Mouse (Mus musculus) forebrain, embryonic 13.5 days (tissue): ENCODE measurements around the gene Zfp952. TPM values are rescaled to one million over a fixed set of nuclear protein-coding genes. Genes with fewer than 3 reads are reported as not detected.

Experiments
- ATAC-seq: fragments of 200-750 bp; cut with Nextera tagmentation; 2 replicates; pipeline ENCODE4 v1.8.0; 2017
- H3K27ac ChIP-seq: fragments of 300-500 bp; sonication (generic); 2 replicates; pipeline ENCODE4 v1.5.1; 2015; ENCODE audit warnings: inconsistent platforms, mild to moderate bottlenecking, moderate library complexity
- H3K27me3 ChIP-seq: fragments of 300-500 bp; sonication (generic); 2 replicates; pipeline ENCODE4 v1.6.1; 2015; ENCODE audit warnings: mild to moderate bottlenecking, inconsistent platforms
- H3K36me3 ChIP-seq: fragments of 300-500 bp; sonication (generic); 2 replicates; pipeline ENCODE4 v1.6.1; 2015; ENCODE audit warnings: mild to moderate bottlenecking, inconsistent platforms; ENCODE audit not compliant: poor library complexity, severe bottlenecking
- H3K4me1 ChIP-seq: fragments of 300-500 bp; sonication (generic); 2 replicates; pipeline ENCODE4 v1.6.1; 2015; ENCODE audit warnings: inconsistent platforms
- H3K4me2 ChIP-seq: fragments of 300-500 bp; sonication (generic); 2 replicates; pipeline ENCODE4 v1.6.1; 2015; ENCODE audit warnings: inconsistent platforms, mild to moderate bottlenecking, moderate library complexity
- H3K4me3 ChIP-seq: fragments of 300-500 bp; sonication (generic); 2 replicates; pipeline ENCODE4 v1.5.1; 2015; ENCODE audit warnings: mild to moderate bottlenecking, inconsistent platforms
- H3K9ac ChIP-seq: fragments of 300-500 bp; sonication (generic); 2 replicates; pipeline ENCODE4 v1.6.1; 2015; ENCODE audit warnings: mild to moderate bottlenecking, inconsistent platforms
- H3K9me3 ChIP-seq: fragments of 300-500 bp; sonication (generic); replicated peaks from 2 replicates; pipeline ENCODE4 v1.6.1; 2016; ENCODE audit warnings: inconsistent platforms
- WGBS: fragments of 180-500 bp; shearing (Covaris S2); methylation state at CpG from one replicate; pipeline ENCODE4 v1.1.7; 2015; 5-methylcytosine and 5-hydroxymethylcytosine counted together
- polyA plus RNA-seq: library from polyadenylated mRNA; unstranded; fragments of >200 nt; fragmentation: Nextera tagmentation; extraction: Ambion mirVana; gene quantifications from 2 replicates; pipeline ENCODE4 v1.2.1, GENCODE M21; 2015

Zfp952 gene
- polyA plus RNA-seq: 19.1 and 20.4 TPM in 2 replicates

DNA sequence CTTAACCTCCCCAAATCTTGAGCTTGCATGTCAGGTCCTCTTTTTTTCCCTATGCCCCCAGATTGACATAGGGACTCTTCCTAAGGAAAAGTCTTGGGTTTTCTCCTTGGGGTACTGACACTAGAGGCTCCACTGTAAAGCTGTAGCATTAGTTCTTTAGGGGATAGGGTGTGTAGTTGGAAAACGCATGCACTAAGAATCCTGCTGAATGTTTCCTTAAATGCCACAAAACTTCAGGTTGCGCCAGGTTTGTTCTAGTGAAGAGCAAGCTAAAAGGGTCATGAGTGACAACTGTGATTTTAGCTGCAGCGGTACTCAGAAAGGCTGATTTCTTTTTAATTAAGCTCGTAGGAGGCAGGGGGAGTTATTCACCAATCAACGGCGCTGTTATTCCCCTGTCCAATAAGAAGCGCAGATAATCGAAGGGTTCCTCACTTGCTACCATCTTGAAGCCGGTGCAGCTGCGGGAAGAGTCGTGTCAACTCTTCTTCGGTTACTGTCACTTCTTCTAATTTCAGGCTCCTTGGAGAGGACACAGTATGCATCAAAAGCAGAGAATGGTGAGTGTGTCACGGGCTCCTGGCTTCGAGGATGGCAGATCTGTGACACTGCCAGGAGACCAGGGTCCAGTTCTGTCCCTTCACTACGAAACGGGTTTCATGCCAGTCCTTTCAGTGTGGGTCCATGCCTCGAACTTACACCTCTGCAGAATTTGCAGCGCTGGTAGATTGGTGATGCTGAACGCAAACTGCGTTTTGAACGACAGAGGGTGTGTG is at the start of gene Zfp952:
TSS of gene Zfp952 (plus strand) at position 431 of the 776 bp plus-strand sequence.
- Histone ChIP-seq H3K27ac (peak within 1 kb of the TSS; percentile 66), H3K4me3 (peak within 1 kb of the TSS; percentile 79), H3K9me3 (no peaks in the 10 kb centered on the region), H3K36me3 (peaks cover 26% of the 10 kb centered on the region), H3K9ac (peak within 1 kb of the TSS; percentile 80), H3K4me1 (peaks cover 15% of the 10 kb centered on the region), H3K4me2 (peak within 1 kb of the TSS; percentile 84), H3K27me3 (no peaks in the 10 kb centered on the region)
- ATAC-seq: peak; percentile 98
- 1% methylated on average over 21 of the region's 21 CpGs for whole genome bisulfite sequencing

DNA sequence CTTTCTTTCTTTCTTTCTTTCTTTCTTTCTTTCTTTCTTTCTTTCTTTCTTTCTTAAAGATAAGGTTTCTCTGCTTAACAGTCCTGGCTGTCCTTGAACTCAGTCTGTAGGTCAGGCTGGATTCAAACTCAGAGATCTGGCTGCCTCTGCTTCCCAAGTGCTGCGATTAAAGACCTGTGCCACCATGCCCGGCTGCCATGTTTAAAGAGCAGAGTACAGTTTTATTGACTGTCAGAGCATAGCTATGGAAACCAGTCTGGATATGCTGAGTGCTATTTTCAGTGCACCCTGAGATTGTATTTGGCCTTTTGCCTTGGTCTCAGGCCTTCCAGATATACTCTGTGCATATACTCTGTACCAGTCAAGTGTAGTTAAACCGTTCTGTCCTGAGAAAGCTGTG is 49.3 kb upstream of the Zfp952 start:
- WGBS: 87% methylated on average over 3 of the region's 3 CpGs
- H3K4me3 ChIP-seq: no peak overlapping the region

DNA sequence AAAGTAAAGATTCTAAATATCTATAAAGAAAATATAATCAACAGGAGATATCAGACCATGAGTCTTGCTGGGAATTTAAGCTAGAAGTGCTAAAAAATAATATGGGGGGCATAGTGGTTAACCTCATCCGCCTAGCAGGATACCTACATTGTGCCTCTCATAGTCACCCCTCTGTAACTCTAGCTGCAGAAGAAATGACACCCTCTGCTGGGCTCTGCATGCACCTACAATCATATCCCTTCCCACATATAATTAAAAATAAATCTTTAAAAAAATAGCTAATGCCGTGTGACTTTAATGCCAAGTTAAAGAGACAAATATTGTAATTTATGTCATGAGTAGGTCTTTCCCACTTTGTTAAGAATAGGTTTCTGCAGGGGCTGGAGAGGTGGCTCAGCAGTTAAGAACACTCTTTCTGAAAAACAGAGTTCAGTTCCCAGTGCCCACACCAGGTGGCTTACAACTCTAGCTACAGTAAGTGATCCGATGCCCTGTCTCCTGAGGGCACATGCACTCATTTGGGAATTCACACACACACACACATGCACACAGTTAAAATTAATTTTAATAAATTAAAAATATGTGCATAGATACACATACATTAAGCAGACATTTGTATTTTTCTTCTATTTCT is 48.4 kb upstream of the Zfp952 start:
- ATAC-seq: no peak
- 70% methylated on average over 3 of the region's 3 CpGs for whole genome bisulfite sequencing
- Histone ChIP-seq H3K9ac (no peak overlapping the region), H3K36me3 (no peaks in the 10 kb centered on the region), H3K27ac (no peak overlapping the region), H3K4me2 (no peak overlapping the region), H3K9me3 (no peaks in the 10 kb centered on the region), H3K4me1 (peaks cover 12% of the 10 kb centered on the region), H3K27me3 (no peaks in the 10 kb centered on the region), H3K4me3 (no peak overlapping the region)

More for the DNA sequence above, 49.3 kb upstream of the Zfp952 start:
- H3K4me2 ChIP-seq: no peak overlapping the region
- H3K27me3 ChIP-seq: no peaks in the 10 kb centered on the region
- H3K9me3 ChIP-seq: no peaks in the 10 kb centered on the region
- no peaks in the 10 kb centered on the region for H3K36me3 ChIP-seq
- no peak overlapping the region for H3K27ac ChIP-seq
- H3K9ac ChIP-seq: no peak overlapping the region
- no peak for ATAC-seq
- peaks cover 12% of the 10 kb centered on the region for H3K4me1 ChIP-seq

DNA sequence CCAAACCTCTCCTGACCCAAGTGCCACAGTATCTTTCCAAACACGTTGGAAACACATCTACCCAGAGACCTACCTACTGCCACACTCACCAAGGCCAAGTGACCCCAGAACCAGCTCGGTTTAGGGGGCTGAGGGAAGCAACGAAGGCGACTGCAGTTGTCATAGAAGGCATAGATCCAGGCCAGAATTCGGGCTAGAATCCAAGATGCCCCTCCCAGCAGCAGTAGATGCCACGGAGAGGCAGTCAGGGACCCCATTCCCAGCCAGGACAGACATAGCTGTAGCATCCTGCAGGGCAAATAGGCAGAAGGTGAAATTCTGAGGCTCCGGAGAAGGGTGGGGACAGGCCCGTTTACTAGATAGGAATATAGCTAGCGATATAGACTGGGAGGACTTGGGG is 46.2 kb upstream of the Zfp952 start:
- WGBS: 71% methylated on average over 9 of the region's 9 CpGs
- no peaks in the 10 kb centered on the region for H3K36me3 ChIP-seq
- H3K27me3 ChIP-seq: no peaks in the 10 kb centered on the region
- no peak overlapping the region for H3K27ac ChIP-seq
- peak overlapping the region; percentile 55 for H3K9ac ChIP-seq
- peaks cover 12% of the 10 kb centered on the region for H3K4me1 ChIP-seq
- ATAC-seq: no peak
- peak overlapping the region; percentile 47 for H3K4me3 ChIP-seq
- peak overlapping the region; percentile 68 for H3K4me2 ChIP-seq
- no peaks in the 10 kb centered on the region for H3K9me3 ChIP-seq

DNA sequence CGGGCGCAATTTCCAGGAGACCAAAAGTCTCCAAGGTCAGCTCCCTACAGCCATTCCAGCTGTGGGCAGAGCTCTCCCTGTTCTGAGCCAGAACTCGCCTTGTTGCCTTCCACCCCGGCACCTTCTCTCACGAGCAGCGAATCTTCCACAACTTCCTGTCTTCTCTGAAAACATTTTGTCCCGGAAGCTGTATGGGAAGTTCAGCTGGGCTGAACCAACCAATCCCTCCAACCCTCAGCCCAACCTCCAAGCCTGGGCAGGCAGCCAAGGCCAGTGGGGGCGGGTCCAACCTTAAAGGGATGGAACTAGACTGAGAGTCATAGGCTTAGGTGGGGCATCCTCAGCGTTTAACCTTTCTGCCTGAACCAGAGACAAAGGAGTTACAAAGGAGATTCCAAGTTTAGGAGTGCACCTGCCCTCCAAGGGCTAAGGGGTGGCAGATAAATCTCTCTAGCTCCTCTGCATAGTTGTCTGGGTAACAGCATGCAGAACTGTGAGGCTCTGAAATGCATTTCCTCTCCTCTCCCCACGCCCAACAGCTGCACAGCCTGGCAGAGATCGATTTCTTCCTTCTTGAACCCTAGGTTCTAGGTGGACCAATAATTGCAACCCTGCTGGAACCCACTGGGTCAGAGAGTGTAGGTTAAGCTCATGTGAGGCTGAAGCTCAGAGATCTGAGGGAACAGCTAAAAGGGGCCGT is 45.6 kb upstream of the Zfp952 start, which contains the start of gene Cyp4f13:
TSS of gene Cyp4f13 (minus strand) at position 188 of the 700 bp plus-strand sequence.
- peak within 1 kb of the TSS; percentile 55 for H3K9ac ChIP-seq
- no peaks in the 10 kb centered on the region for H3K27me3 ChIP-seq
- H3K4me2 ChIP-seq: peak within 1 kb of the TSS; percentile 68
- WGBS: 49% methylated on average over 12 of the region's 12 CpGs
- peak; percentile 95 for ATAC-seq
- H3K4me3 ChIP-seq: peak within 1 kb of the TSS; percentile 47
- H3K9me3 ChIP-seq: no peaks in the 10 kb centered on the region
- H3K27ac ChIP-seq: no peak within 1 kb of the TSS
- H3K36me3 ChIP-seq: no peaks in the 10 kb centered on the region
- peaks cover 12% of the 10 kb centered on the region for H3K4me1 ChIP-seq

DNA sequence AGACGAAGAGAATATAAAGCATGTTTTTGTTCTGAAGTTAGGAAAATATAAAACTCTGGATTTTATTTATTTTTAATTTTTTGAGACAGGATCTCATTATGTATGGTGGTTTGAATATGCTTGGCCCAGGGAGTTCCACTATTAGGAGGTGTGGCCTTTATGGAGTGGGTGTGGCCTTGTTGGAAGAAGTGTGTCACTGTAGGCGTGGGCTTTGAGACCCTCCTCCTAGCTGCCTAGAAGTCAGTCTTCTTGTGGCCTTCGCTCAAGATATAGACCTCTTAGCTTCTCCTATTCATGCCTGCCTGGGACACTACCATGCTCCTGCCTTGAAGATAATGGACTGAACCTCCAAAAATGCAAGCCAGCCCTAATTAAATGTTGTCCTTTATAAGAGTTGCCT is 42.8 kb upstream of the Zfp952 start:
- no peaks in the 10 kb centered on the region for H3K27me3 ChIP-seq
- peaks cover 12% of the 10 kb centered on the region for H3K4me1 ChIP-seq
- WGBS: 81% methylated on average over 3 of the region's 3 CpGs
- no peak overlapping the region for H3K9ac ChIP-seq
- H3K4me2 ChIP-seq: no peak overlapping the region
- no peak overlapping the region for H3K4me3 ChIP-seq
- no peaks in the 10 kb centered on the region for H3K9me3 ChIP-seq
- no peak for ATAC-seq
- no peaks in the 10 kb centered on the region for H3K36me3 ChIP-seq
- no peak overlapping the region for H3K27ac ChIP-seq

DNA sequence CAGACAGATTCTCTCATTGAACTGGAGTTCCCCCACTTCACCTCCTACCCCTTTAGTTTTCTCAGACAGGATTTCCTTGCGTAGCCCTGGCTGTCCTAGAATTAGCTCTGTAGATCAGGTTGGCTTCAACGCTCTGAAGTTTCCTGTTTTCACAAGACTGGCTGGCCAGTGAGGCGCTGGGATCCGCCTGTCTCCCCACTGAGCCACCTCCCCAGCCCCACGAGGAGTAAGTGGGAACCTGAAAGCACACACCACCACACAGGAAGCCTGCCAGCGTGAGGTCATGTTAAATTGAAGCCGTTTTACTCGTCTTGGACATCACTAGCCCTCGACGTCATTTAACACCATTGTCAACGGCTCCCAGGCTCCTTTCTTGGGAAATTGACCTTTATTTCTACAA is 41.9 kb upstream of the Zfp952 start:
- Histone ChIP-seq H3K4me2 (no peak overlapping the region), H3K27ac (no peak overlapping the region), H3K9me3 (no peaks in the 10 kb centered on the region), H3K4me1 (peaks cover 12% of the 10 kb centered on the region), H3K4me3 (no peak overlapping the region), H3K9ac (no peak overlapping the region), H3K27me3 (no peaks in the 10 kb centered on the region), H3K36me3 (no peaks in the 10 kb centered on the region)
- WGBS: 84% methylated on average over 11 of the region's 11 CpGs
- no peak for ATAC-seq

DNA sequence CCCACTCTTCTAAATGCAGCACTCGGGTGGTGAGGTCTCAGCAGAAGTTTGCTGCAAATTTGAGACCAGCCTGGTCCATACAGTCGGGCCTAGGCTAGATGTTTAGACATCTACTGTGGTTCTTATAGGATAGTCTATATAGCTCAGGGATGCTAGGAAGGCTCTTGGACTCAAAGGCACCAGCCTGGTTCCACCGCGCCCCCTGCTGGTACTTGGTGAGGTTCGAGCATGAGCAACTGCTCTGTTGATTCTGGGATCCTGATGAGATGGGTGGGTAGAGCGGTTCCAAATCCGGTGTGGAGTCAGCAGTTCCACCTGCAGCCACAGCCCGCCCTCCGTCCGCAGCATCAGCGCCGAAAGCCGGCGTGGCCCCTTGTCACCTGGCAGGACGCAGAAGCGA is 41.5 kb upstream of the Zfp952 start:
- Histone ChIP-seq H3K9ac (no peak overlapping the region), H3K4me1 (peaks cover 10% of the 10 kb centered on the region), H3K36me3 (no peaks in the 10 kb centered on the region), H3K27me3 (no peaks in the 10 kb centered on the region), H3K4me2 (peak overlapping the region; percentile 17; the same call in 1 of the 2 replicates), H3K9me3 (no peaks in the 10 kb centered on the region), H3K27ac (no peak overlapping the region), H3K4me3 (no peak overlapping the region)
- 35% methylated on average over 16 of the region's 16 CpGs for WGBS
- no peak for ATAC-seq

DNA sequence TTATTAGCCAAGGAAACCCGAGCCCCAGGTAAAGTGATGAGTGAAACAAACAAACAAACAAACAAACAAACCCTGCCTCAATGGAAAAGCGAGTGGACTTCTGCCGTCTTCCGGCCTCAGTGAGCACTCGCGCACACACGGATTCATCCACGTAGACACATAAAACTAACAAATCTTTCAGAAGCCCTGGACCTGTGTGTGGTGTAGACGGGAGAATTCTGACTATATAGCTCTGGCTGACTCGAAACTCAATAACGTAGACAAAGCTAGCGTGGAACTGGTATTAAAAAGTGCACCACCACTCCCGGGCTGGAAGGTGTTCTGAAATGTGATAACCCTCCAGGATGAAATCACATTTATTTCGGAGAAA is 27.7 kb upstream of the Zfp952 start:
- Histone ChIP-seq H3K4me2 (peak overlapping the region; percentile 83), H3K36me3 (no peaks in the 10 kb centered on the region), H3K9ac (peak overlapping the region; percentile 78), H3K4me3 (peak overlapping the region; percentile 84), H3K27ac (no peak overlapping the region), H3K9me3 (no peaks in the 10 kb centered on the region), H3K27me3 (no peaks in the 10 kb centered on the region), H3K4me1 (peaks cover 17% of the 10 kb centered on the region)
- ATAC-seq: peak; percentile 73
- WGBS: 0% methylated on average over 14 of the region's 14 CpGs

DNA sequence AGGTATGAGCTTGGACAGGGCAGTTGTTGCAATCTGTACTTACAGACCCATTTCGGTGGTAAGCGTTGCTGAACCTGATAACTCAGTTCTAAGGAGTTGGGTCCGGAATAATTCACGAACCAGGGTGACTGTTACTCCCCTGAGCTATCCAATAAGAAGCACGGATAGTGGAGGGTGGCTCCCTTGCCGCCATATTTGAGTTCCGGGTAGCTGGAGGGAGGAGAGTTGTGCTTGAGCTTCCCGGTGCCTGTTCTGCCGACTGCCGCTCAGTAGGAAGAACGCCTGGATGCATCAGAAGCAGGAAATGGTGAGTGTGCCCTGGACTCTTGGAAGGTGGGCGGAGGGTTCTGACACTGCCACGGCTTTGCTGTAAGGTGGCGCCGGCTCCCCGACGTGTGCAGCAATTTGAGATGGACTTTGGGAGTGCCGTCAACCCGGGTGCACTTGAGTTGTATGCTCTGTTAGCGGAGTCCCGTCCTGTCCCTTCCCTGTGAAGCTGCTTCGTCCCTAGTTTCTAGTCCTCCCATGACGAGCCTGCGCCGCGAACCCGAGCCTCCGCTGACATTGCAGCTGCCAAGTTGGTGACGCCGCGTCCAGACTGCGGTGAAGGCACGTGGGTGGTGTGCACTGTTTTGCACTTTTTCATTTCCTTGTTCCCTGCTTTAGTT is 27.2 kb upstream of the Zfp952 start, which contains the start of gene Zfp472:
TSS of gene Zfp472 (plus strand) at position 192 of the 668 bp plus-strand sequence.
- H3K36me3 ChIP-seq: no peaks in the 10 kb centered on the region
- peaks cover 17% of the 10 kb centered on the region for H3K4me1 ChIP-seq
- peak within 1 kb of the TSS; percentile 84 for H3K4me3 ChIP-seq
- WGBS: under 1% methylated on average over 33 of the region's 33 CpGs
- H3K4me2 ChIP-seq: peak within 1 kb of the TSS; percentile 83
- H3K9ac ChIP-seq: peak within 1 kb of the TSS; percentile 78
- ATAC-seq: peak; percentile 100
- H3K27me3 ChIP-seq: no peaks in the 10 kb centered on the region
- no peaks in the 10 kb centered on the region for H3K9me3 ChIP-seq
- peak within 1 kb of the TSS; percentile 72 for H3K27ac ChIP-seq

DNA sequence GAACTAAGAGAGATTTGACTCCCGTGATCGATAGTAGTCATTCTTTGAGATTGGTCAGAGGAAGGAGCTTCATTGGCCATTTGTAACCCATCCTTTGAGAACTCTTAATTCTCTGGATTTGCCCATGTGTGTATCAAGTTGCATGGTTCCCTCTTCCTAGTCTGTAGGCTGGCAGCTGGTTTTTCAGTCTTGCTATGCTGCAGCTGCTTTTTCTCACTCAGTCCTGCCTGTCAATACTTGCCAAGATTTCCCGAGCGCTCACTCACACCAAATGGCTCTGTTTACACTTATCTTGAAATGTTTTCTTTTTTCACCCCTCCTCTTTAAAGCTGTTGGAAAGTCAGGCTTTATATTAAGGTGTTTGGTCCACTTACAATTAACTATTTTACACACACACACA is 11.6 kb upstream of the Zfp952 start:
- WGBS: 96% methylated on average over 4 of the region's 4 CpGs
- H3K36me3 ChIP-seq: peaks cover 37% of the 10 kb centered on the region
- H3K4me3 ChIP-seq: no peak overlapping the region
- no peak overlapping the region for H3K4me2 ChIP-seq
- no peaks in the 10 kb centered on the region for H3K4me1 ChIP-seq
- ATAC-seq: no peak
- no peaks in the 10 kb centered on the region for H3K9me3 ChIP-seq
- H3K9ac ChIP-seq: no peak overlapping the region
- H3K27me3 ChIP-seq: no peaks in the 10 kb centered on the region
- H3K27ac ChIP-seq: no peak overlapping the region
